ENCODE assay signal across 21 mouse cellular contexts in the genomic region with DNA sequence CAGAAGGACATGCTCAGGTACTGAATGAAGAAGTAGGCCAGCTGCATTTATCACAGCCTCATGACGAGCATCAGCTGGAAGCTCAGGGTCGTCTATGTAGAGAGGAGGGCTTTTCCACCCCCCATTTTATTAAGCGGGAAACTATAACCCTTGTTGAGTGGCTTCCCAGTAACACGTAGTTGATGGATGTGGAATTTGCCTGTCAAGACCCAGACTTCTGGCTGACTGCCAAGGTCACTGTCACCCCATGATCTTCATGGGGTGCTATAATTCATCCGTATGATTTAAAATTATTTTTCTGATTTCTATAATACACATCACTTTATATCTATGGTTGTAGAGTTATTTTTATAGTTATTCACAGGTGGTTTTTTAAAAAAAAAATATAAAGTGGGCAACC.
A peak's percentile ranks its signal among the peaks of the same experiment; 100 is the strongest.
DNase-seq lines count a peak whose midpoint lies in the region; ATAC-seq and TF ChIP-seq lines count a peak whose summit lies in the region.
"Had no signal": no experiment of that assay in that cellular context is flagged by ENCODE, and none has a peak within 500 bp of the region (broad histone marks: within the 10 kb centered on the region; RNA-seq: fewer than 3 reads in every experiment).

No protein-coding gene starts in this region.

- 28% methylated on average over 5 of the region's 5 CpGs for WGBS in lung, embryonic 14.5 days

- H3K4me1 ChIP-seq in lung, embryonic 14.5 days (ENCODE audit: insufficient read depth), result peaks cover 14% of the 10 kb centered on the region; the same call in 1 of the 2 replicates
- H3K4me1 ChIP-seq: intestine, embryonic 15.5 days had no signal

- no peak overlapping the region for H3K9ac ChIP-seq in lung, embryonic 14.5 days
- H3K9ac ChIP-seq: embryonic facial prominence, embryonic 12.5 days; forebrain, embryonic 15.5 days; heart, embryonic 15.5 days; hindbrain, embryonic 14.5 days; intestine, embryonic 15.5 days had no signal

- peak; percentile 43 for DNase-seq in lung, embryonic 14.5 days
- DNase-seq in lung, postnatal 10 days, result no peak
- peak; percentile 76 for DNase-seq in adrenal gland, adult 2 months
- peak; percentile 78 for DNase-seq in adrenal gland, postnatal 25 days
- peak; percentile 37 for DNase-seq in mesoderm, embryonic 11.5 days (ENCODE audit: low read depth, low spot score)
- DNase-seq in thymus, adult 18-20 months, result no peak
- no peak for DNase-seq in spleen, adult 18-20 months
- DNase-seq: cerebellum, adult 2 months; gastrocnemius, postnatal 10 days; heart, adult 2 months; heart, postnatal 14 days had no signal

- no peak overlapping the region for H3K4me3 ChIP-seq in lung, embryonic 14.5 days (ENCODE audit: low read depth, low read length)
- H3K4me3 ChIP-seq: embryonic facial prominence, embryonic 12.5 days; forebrain, embryonic 15.5 days; heart, adult 2 months; heart, embryonic 15.5 days; hindbrain, embryonic 10.5 days; intestine, embryonic 15.5 days had no signal

- H3K4me2 ChIP-seq in lung, embryonic 14.5 days, result no peak overlapping the region
- H3K4me2 ChIP-seq: embryonic facial prominence, embryonic 12.5 days; forebrain, embryonic 15.5 days; heart, embryonic 11.5 days; heart, embryonic 15.5 days; hindbrain, embryonic 14.5 days; intestine, embryonic 15.5 days had no signal

- H3K9me3 ChIP-seq in lung, embryonic 14.5 days (ENCODE audit: low read depth, low read length), result no peaks in the 10 kb centered on the region
- H3K9me3 ChIP-seq: embryonic facial prominence, embryonic 12.5 days; forebrain, embryonic 15.5 days; heart, embryonic 15.5 days; hindbrain, embryonic 10.5 days; intestine, embryonic 15.5 days had no signal

- no peak for ATAC-seq in lung, embryonic 14.5 days (ENCODE audit: insufficient read depth)
- ATAC-seq: activated CD4-positive, CD25-positive, alpha-beta regulatory T cell, adult 4 months; intestine, embryonic 15.5 days; Patski had no signal

- H3K27ac ChIP-seq in lung, embryonic 14.5 days (ENCODE audit: low read depth), result no peak overlapping the region
- H3K27ac ChIP-seq: forebrain, embryonic 15.5 days; heart, adult 2 months; heart, embryonic 15.5 days; hindbrain, embryonic 14.5 days; intestine, embryonic 15.5 days had no signal

- no peak for TF ChIP-seq CTCF in lung, embryonic 14.5 days (IDR thresholded peaks at IDR 0.05; ENCODE audit: low read depth)

- no peaks in the 10 kb centered on the region for H3K36me3 ChIP-seq in lung, embryonic 14.5 days (ENCODE audit: insufficient read depth)
- H3K36me3 ChIP-seq: embryonic facial prominence, embryonic 12.5 days; forebrain, embryonic 15.5 days; heart, embryonic 15.5 days; hindbrain, embryonic 10.5 days; intestine, embryonic 15.5 days had no signal

- H3K27me3 ChIP-seq in lung, embryonic 14.5 days (ENCODE audit: insufficient read depth, low read length), result no peaks in the 10 kb centered on the region
- H3K27me3 ChIP-seq: CH12.LX; embryonic facial prominence, embryonic 12.5 days; forebrain, embryonic 15.5 days; heart, embryonic 15.5 days; intestine, embryonic 15.5 days; Patski had no signal

Comparison
In these comparisons a context has a peak if more than half of its experiments do, and no peak if none do; other contexts are left out.
1. DNase-seq: peak in lung, embryonic 14.5 days (single experiment), adrenal gland, adult 2 months (single experiment), adrenal gland, postnatal 25 days (single experiment) and mesoderm, embryonic 11.5 days (single experiment); none in lung, postnatal 10 days (single experiment), thymus, adult 18-20 months (0 of 2) and spleen, adult 18-20 months (0 of 2).